Mouse (Mus musculus) heart, embryonic 14.5 days (tissue): Measurements from ENCODE around the gene Rarres1. TPM values are rescaled to one million over a fixed set of nuclear protein-coding genes. Genes with fewer than 3 reads are reported as not detected.

Experiments
- ATAC-seq: fragments of 200-750 bp; cut with Nextera tagmentation; 2 replicates; pipeline ENCODE4 v1.8.0; 2017; ENCODE audit warnings: low read depth, moderate TSS enrichment; ENCODE audit not compliant: insufficient number of reproducible peaks, insufficient read depth, low FRiP score
- H3K27ac ChIP-seq, 2 experiments: fragments of 200-500 bp in 1 of 2; fragments of 300-500 bp in 1 of 2; sonication (generic) in 1 of 2; replicated peaks in 1 of 2; 2 replicates each; pipeline ENCODE4 v1.5.1; 2012 to 2014; ENCODE audit warnings: low read depth in 2 of 2, low read length in 2 of 2, control low read depth in 1 of 2, mild to moderate bottlenecking in 1 of 2, mixed read lengths in 1 of 2; ENCODE audit not compliant: control insufficient read depth in 1 of 2, insufficient read depth in 1 of 2
- H3K27me3 ChIP-seq: fragments of 300-500 bp; sonication (generic); 2 replicates; pipeline ENCODE4 v1.6.1; 2014; ENCODE audit warnings: mild to moderate bottlenecking, low read length, control low read depth; ENCODE audit not compliant: control insufficient read depth, insufficient read depth
- H3K36me3 ChIP-seq: fragments of 300-500 bp; sonication (generic); 2 replicates; pipeline ENCODE4 v1.6.1; 2014; ENCODE audit warnings: mild to moderate bottlenecking, control low read depth, low read length, mixed read lengths; ENCODE audit not compliant: control insufficient read depth, insufficient read depth
- H3K4me1 ChIP-seq, 2 experiments: fragments of 200-500 bp in 1 of 2; fragments of 300-500 bp in 1 of 2; sonication (generic) in 1 of 2; 2 replicates each; pipeline ENCODE4 v1.6.1; 2012 to 2014; ENCODE audit warnings: low read length in 2 of 2, control low read depth in 1 of 2, mixed read lengths in 1 of 2; ENCODE audit not compliant: control insufficient read depth in 2 of 2, insufficient read depth in 2 of 2
- H3K4me2 ChIP-seq: fragments of 300-500 bp; sonication (generic); 2 replicates; pipeline ENCODE4 v1.6.1; 2014; ENCODE audit warnings: mild to moderate bottlenecking, low read length
- H3K4me3 ChIP-seq, 2 experiments: fragments of 200-500 bp in 1 of 2; fragments of 300-500 bp in 1 of 2; sonication (generic) in 1 of 2; 2 replicates each; pipeline ENCODE4 v1.5.1; 2012 to 2014; ENCODE audit warnings: low read length in 2 of 2, mild to moderate bottlenecking in 2 of 2, control low read depth in 1 of 2, low read depth in 1 of 2, moderate library complexity in 1 of 2; ENCODE audit not compliant: control insufficient read depth in 1 of 2, insufficient read depth in 1 of 2
- H3K9ac ChIP-seq: fragments of 300-500 bp; sonication (generic); 2 replicates; pipeline ENCODE4 v1.6.1; 2014; ENCODE audit warnings: mild to moderate bottlenecking, low read length
- H3K9me3 ChIP-seq: fragments of 300-500 bp; sonication (generic); 2 replicates; pipeline ENCODE4 v1.6.1; 2016; ENCODE audit warnings: low read length, control low read depth; ENCODE audit not compliant: control insufficient read depth
- WGBS: fragments of 180-500 bp; shearing (Covaris S2); extraction: QIAGEN DNeasy Blood & Tissue Kit; methylation state at CpG from one replicate; pipeline ENCODE4 v1.1.7; 2014; 5-methylcytosine and 5-hydroxymethylcytosine counted together
- polyA plus RNA-seq: library from polyadenylated mRNA; unstranded; fragments of >200 nt; fragmentation: Nextera tagmentation; extraction: Ambion mirVana; gene quantifications from 2 replicates; pipeline ENCODE4 v1.2.1, GENCODE M21; 2014

Gene Rarres1
- polyA plus RNA-seq, 1 experiment from 2014 or later = 1.5 TPM

DNA sequence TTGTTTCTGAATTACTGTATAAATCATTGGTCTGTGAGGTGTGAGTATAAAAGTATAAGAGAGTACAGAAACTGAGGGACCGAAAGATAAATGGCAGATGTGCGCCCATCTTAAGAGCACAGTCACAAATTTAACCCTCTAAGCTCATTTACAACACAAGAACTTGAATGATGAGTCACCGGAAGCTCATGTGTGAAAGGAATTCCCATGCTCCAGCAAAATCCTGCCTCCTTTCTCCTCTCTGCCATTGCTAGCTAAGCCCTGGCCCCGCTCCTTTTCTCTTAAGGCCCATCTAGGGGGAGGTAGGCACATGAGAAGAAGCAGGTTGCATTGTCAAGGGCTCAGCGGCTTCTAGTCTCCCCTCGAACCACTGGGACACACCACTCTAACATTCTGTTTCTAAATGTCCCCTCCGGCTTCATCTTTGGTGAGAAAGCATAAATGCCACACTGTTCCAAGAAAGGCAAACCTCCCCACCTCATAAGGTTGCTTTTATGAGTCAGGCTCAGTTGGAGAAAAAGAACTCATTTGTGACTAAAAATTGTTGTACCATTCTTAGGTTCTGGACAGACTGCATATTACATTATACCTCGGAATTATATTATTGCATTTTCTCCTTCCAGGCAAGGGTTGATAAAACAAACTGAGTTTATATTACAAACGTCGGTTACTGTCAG, 7.0 kb downstream of the Rarres1 start:
- H3K4me2 ChIP-seq = no peak overlapping the region
- H3K9me3 ChIP-seq = no peaks in the 10 kb centered on the region
- H3K27me3 ChIP-seq = no peaks in the 10 kb centered on the region
- no peak overlapping the region for H3K9ac ChIP-seq
- no peaks in the 10 kb centered on the region for H3K4me1 ChIP-seq
- 77% methylated on average over 10 of the region's 10 CpGs for WGBS
- H3K27ac ChIP-seq = no peak overlapping the region
- H3K4me3 ChIP-seq = no peak overlapping the region
- no peaks in the 10 kb centered on the region for H3K36me3 ChIP-seq
- ATAC-seq = no peak

DNA sequence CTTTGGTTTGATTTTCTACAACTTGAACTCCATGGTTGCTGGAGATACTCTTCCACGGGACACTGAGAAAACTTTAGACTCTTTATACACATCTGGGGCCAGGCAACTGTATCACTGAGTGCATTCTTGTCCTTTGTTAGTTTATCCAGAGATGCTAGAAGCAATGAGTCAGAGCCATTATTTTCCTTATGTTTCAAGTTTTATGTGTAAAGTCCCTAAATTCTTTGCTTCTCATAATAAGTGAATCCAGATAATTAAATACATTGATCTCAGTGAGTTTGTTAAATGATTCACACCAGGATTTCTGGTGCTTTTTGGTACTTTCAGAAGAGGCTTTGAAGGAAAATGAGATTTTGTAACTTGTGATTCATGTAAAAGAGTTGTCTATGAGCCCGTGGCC, 10.0 kb downstream of the Rarres1 start:
- Histone ChIP-seq H3K36me3 (no peaks in the 10 kb centered on the region), H3K4me2 (no peak overlapping the region), H3K4me3 (no peak overlapping the region), H3K27me3 (no peaks in the 10 kb centered on the region), H3K9me3 (no peaks in the 10 kb centered on the region), H3K9ac (no peak overlapping the region), H3K4me1 (no peaks in the 10 kb centered on the region), H3K27ac (no peak overlapping the region)
- WGBS = 81% methylated on average over 2 of the region's 2 CpGs
- ATAC-seq = no peak

DNA sequence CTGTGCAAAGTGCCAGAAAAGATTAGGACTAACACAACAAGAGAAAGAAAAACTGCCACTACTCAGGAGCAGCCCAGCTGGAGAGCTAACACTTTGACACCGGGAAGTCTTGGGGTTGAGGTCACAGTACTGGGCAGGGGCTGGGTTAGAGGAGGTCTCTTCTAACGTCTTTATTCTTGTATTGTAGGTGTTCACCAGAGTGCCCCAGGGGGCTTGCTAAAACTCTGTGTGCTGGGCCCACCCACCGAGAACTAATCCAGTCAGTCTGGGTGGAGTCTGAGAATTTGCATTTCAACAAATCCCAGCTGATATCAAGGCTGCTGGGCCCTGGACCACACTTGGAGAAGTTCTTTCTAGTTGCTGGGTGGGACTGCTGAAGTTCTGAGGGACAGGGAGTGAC, 11.4 kb downstream of the Rarres1 start:
- WGBS = 9% methylated on average over 3 of the region's 3 CpGs
- Histone ChIP-seq H3K4me3 (no peak overlapping the region), H3K4me2 (no peak overlapping the region), H3K9me3 (0 out of 2 replicates have a peak, but pooled peaks cover 2% of the 10 kb centered on the region), H3K4me1 (no peaks in the 10 kb centered on the region), H3K36me3 (no peaks in the 10 kb centered on the region), H3K27me3 (no peaks in the 10 kb centered on the region), H3K27ac (no peak overlapping the region), H3K9ac (no peak overlapping the region)
- ATAC-seq = no peak

DNA sequence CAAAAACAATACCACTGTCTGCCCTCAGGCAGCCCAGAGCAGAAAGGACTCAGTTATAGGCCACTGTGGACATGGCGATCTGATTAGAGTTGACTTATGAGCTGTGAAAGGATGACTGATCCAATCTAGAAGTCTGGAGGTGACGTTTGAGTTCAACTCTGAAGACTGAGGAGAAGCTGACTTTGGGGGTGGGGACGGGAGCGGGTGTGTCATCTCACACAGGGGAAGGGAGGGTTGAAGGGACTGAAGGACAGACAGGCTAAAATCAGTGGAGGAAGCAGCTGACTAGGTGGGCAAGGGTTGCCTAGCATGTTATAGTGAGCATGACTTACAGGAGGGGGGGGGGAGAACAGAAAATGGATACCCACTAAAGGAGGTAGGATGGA, 15.9 kb downstream of the Rarres1 start:
- Histone ChIP-seq H3K4me1 (no peaks in the 10 kb centered on the region), H3K27ac (no peak overlapping the region), H3K9me3 (0 out of 2 replicates have a peak, but pooled peaks cover 5% of the 10 kb centered on the region), H3K4me2 (no peak overlapping the region), H3K36me3 (no peaks in the 10 kb centered on the region), H3K9ac (no peak overlapping the region), H3K4me3 (no peak overlapping the region), H3K27me3 (no peaks in the 10 kb centered on the region)
- WGBS = 91% methylated on average over 4 of the region's 4 CpGs
- ATAC-seq = no peak

DNA sequence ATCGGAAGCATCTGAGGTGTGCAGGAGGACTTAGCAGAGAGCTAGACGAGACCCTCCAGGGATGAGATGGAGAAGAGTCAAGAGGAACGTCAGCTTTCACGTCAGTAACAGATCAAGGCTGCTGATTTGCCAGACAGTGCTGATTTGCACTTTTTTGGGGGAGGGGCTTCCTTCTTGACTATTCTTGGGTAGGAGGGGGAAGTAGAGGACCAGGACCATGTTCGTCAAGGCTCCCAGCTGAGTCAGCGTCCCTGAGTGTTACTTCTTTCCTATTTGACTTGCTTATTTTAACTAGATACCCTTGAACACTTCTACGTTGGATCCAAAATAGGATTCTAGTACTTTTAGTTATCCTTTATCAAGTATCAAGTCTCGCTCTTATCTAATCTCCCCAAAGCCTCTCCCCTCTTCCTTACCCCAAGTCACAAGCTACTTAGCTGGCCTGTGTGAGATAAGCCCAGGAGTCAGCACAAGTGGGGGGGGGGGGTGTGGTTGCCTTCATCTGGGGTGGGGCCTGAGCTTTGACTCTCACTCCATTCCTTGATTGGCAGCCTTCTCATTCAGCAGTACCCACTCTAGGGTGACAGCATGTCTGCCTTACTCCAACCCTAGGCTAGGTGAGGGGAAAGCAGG, 16.4 kb downstream of the Rarres1 start:
- ATAC-seq = no peak
- no peak overlapping the region for H3K9ac ChIP-seq

DNA sequence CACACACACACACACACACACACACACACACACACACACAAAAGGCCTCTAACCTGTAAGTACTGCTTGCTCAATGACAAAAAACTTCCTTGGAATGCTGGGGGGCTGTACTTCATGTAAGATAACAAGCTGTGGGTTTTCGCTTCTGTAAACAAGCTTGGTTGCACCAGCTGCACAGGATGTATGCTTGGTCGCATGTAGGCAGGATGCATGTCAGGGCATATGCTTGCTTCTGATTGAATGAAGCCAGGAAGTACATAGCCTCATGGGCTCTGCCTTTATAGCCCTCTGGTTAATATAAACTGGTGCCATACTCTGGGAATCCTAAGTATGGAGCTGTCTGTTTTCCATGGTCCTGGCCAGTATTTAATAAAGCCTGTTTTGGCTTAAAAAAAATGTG, 17.3 kb downstream of the Rarres1 start:
- ATAC-seq = no peak
- no peak overlapping the region for H3K27ac ChIP-seq
- no peak overlapping the region for H3K4me3 ChIP-seq
- 65% methylated on average over 2 of the region's 2 CpGs for WGBS
- H3K4me2 ChIP-seq = no peak overlapping the region
- H3K9me3 ChIP-seq = 0 out of 2 replicates have a peak, but pooled peaks cover 5% of the 10 kb centered on the region
- no peaks in the 10 kb centered on the region for H3K4me1 ChIP-seq
- no peaks in the 10 kb centered on the region for H3K27me3 ChIP-seq
- H3K9ac ChIP-seq = no peak overlapping the region
- no peaks in the 10 kb centered on the region for H3K36me3 ChIP-seq

More for the DNA sequence above, 16.4 kb downstream of the Rarres1 start:
- Histone ChIP-seq H3K4me2 (no peak overlapping the region), H3K9me3 (0 out of 2 replicates have a peak, but pooled peaks cover 5% of the 10 kb centered on the region), H3K4me3 (no peak overlapping the region), H3K4me1 (no peaks in the 10 kb centered on the region), H3K36me3 (no peaks in the 10 kb centered on the region), H3K27me3 (no peaks in the 10 kb centered on the region), H3K27ac (no peak overlapping the region)
- 80% methylated on average over 8 of the region's 8 CpGs for WGBS

DNA sequence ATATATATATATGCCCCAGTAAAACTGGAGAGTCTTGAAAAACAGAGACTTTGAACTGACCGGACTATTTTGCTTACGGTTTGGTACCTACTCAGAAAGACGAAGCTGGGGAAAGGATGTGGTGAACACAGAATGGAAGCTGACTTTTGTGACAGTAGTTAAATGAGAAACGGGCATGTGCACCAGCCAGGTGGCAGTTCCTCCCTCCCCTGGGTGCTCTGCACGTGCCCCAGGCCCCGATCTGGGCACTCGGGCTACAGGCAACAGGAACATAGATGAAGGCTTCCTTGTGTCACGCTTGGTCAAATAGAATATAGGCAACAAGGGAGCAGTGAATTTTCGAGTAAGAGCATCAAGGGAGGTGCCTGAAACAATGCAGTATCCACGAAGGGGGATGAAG, 19.0 kb downstream of the Rarres1 start:
- Histone ChIP-seq H3K36me3 (no peaks in the 10 kb centered on the region), H3K27me3 (no peaks in the 10 kb centered on the region), H3K4me2 (no peak overlapping the region), H3K9ac (no peak overlapping the region), H3K4me1 (no peaks in the 10 kb centered on the region), H3K27ac (no peak overlapping the region), H3K4me3 (no peak overlapping the region), H3K9me3 (0 out of 2 replicates have a peak, but pooled peaks cover 5% of the 10 kb centered on the region)
- WGBS = 87% methylated on average over 10 of the region's 10 CpGs
- ATAC-seq = no peak
